Mouse (Mus musculus) left cerebral cortex, adult 8-10 months (tissue): ENCODE results near the gene Plod1. TPM values are rescaled to one million over a fixed set of nuclear protein-coding genes. Genes with fewer than 3 reads are reported as not detected.

Source experiments
- total RNA-seq, 4 experiments: library from RNA; stranded (reverse); gene quantifications; 2 replicates each; pipeline ENCODE4 v1.2.4; 2022

The Plod1 gene
- total RNA-seq, 4 experiments from 2014 or later = 12.1 to 16.3 (median 14.1) TPM

Other genes with a start within 250 kb of the Plod1 start
- gene Zfp534, start 234.2 kb downstream of the Plod1 start, total RNA-seq = not detected
- 1 to 10 TPM; 1.9 to 2.6 (median 2.2) TPM for gene Zfp984, start 127.0 kb downstream of the Plod1 start, total RNA-seq
- gene Zfp933, start 88.4 kb downstream of the Plod1 start, total RNA-seq = 10 to 100 TPM; 16.4 to 22.7 (median 17.9) TPM
- 10 to 100 TPM; 12.8 to 22.9 (median 16.6) TPM for gene Miip, start 68.0 kb downstream of the Plod1 start, total RNA-seq
- gene Fv1, start 67.8 kb downstream of the Plod1 start, total RNA-seq = 10 to 100 TPM in 2 of 4 experiments, 1 to 10 TPM in 2; 7.6 to 10.8 (median 9.9) TPM
- gene Mfn2, start 32.1 kb downstream of the Plod1 start, total RNA-seq = 100 to 1,000 TPM; 181 to 227 (median 209) TPM
- 10 to 100 TPM; 26.2 to 28.7 (median 27.5) TPM for gene 2510039O18Rik, start 4.1 kb upstream of the Plod1 start, total RNA-seq
- not detected for gene Nppb, start 49.0 kb upstream of the Plod1 start, total RNA-seq
- gene Nppa, start 64.0 kb upstream of the Plod1 start, total RNA-seq = under 1 TPM in 2 of 4 experiments, not detected in 2; 0.59 to 0.74 TPM
- 10 to 100 TPM; 92.3 to 94.8 (median 93.8) TPM for gene Clcn6, start 102.1 kb upstream of the Plod1 start, total RNA-seq
- gene Mthfr, start 102.3 kb upstream of the Plod1 start, total RNA-seq = 10 to 100 TPM; 26.7 to 36.9 (median 31.1) TPM
- 10 to 100 TPM in 2 of 4 experiments, 1 to 10 TPM in 2; 9.1 to 13.5 (median 10.6) TPM for gene Agtrap, start 151.3 kb upstream of the Plod1 start, total RNA-seq
- 10 to 100 TPM; 15.8 to 18.8 (median 16.4) TPM for gene Mad2l2, start 193.6 kb upstream of the Plod1 start, total RNA-seq
- gene Draxin, start 193.9 kb upstream of the Plod1 start, total RNA-seq = under 1 TPM; 0.23 to 0.38 (median 0.30) TPM
- 10 to 100 TPM; 30.7 to 39.0 (median 36.2) TPM for gene Fbxo6, start 215.4 kb upstream of the Plod1 start, total RNA-seq
- 100 to 1,000 TPM; 142 to 153 (median 149) TPM for gene Fbxo44, start 223.7 kb upstream of the Plod1 start, total RNA-seq
- gene Fbxo2, start 223.9 kb upstream of the Plod1 start, total RNA-seq = 100 to 1,000 TPM; 109 to 123 (median 113) TPM